Mouse (Mus musculus): ENCODE data around the gene Kansl3. TPM values are rescaled to one million over a fixed set of nuclear protein-coding genes. Genes with fewer than 3 reads are reported as not detected.

Gene Kansl3
- polyA plus RNA-seq, 1 experiment from 2014 or later: 34.2 TPM

- Histone ChIP-seq H3K27ac (no peak overlapping the region), H3K27me3 (peaks cover 28% of the 10 kb centered on the region), H3K9me3 (replicated peaks) (no peaks in the 10 kb centered on the region), H3K4me3 (no peak overlapping the region), H3K4me2 (no peak overlapping the region), H3K4me1 (peaks cover 5% of the 10 kb centered on the region; the same call in 1 of the 2 replicates), H3K36me3 (ENCODE audit: poor library complexity, severe bottlenecking) (no peaks in the 10 kb centered on the region), H3K9ac (no peak overlapping the region)
- 92% methylated on average over 6 of the region's 6 CpGs for WGBS
- ATAC-seq: no peak
Measured at GRCm38 (mm10) chr1:36300486-36300885, 68.5 kb downstream of the Kansl3 start.

- H3K4me2 ChIP-seq: no peak overlapping the region
- no peak overlapping the region for H3K27ac ChIP-seq
- H3K36me3 ChIP-seq (ENCODE audit: poor library complexity, severe bottlenecking): no peaks in the 10 kb centered on the region
- H3K27me3 ChIP-seq: peaks cover 28% of the 10 kb centered on the region
- ATAC-seq: no peak
- H3K9ac ChIP-seq: peak overlapping the region; percentile 30; the same call in 1 of the 2 replicates
- no peaks in the 10 kb centered on the region for H3K9me3 ChIP-seq (replicated peaks)
- peaks cover 5% of the 10 kb centered on the region; the same call in 1 of the 2 replicates for H3K4me1 ChIP-seq
- WGBS: 76% methylated on average over 2 of the region's 2 CpGs
- no peak overlapping the region for H3K4me3 ChIP-seq
Measured at GRCm38 (mm10) chr1:36299676-36300075, 69.3 kb downstream of the Kansl3 start.

DNA sequence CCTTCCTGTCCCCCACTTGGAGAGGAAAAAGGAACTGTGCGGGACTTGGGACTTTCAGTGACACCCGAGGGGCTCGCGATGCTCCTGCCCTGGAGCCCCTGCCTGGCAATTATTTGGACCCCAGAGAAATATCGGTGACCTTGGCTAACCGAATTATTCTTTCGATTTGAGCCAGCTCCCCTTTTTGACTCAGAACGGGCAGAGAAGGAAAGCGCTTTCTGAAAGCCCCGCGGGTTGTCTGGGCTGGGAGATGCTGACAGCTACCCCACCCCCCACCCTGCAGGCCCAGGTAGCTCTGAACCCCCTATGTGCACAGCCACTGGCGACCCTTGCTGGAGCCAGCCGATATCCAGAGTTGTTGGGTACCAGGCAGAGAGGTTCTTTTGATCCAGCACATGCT is 69.9 kb downstream of the Kansl3 start:
- Histone ChIP-seq H3K4me3 (no peak overlapping the region), H3K9ac (no peak overlapping the region), H3K27me3 (peaks cover 25% of the 10 kb centered on the region), H3K4me1 (peaks cover 5% of the 10 kb centered on the region; the same call in 1 of the 2 replicates), H3K27ac (no peak overlapping the region), H3K36me3 (ENCODE audit: poor library complexity, severe bottlenecking) (no peaks in the 10 kb centered on the region), H3K9me3 (replicated peaks) (no peaks in the 10 kb centered on the region), H3K4me2 (no peak overlapping the region)
- no peak for ATAC-seq
- WGBS: 19% methylated on average over 13 of the region's 13 CpGs

DNA sequence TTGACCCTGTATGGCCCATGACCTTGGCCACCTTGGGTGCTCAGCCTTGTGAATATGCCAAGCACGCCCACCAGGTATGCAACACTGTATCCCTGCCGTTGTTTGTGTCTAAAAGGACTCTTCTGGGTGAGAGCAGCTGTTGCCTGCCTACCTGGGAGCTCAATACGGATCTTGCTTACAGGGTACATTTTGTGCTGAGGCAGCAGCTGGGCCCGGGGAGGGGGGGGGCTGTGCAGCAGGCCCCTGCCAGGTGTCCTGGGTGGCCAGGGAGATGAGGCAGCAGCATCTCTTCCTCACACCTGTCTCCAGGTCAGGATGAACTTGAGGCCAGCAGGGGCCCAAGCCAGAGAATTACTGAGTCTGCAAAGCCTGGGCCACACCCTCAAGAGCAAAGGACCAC is 70.9 kb downstream of the Kansl3 start:
- H3K9ac ChIP-seq: no peak overlapping the region
- ATAC-seq: no peak
- H3K27ac ChIP-seq: no peak overlapping the region
- H3K27me3 ChIP-seq: peaks cover 25% of the 10 kb centered on the region
- H3K9me3 ChIP-seq (replicated peaks): no peaks in the 10 kb centered on the region
- H3K4me1 ChIP-seq: peaks cover 2% of the 10 kb centered on the region; the same call in 1 of the 2 replicates
- WGBS: 80% methylated on average over 4 of the region's 4 CpGs
- no peaks in the 10 kb centered on the region for H3K36me3 ChIP-seq (ENCODE audit: poor library complexity, severe bottlenecking)
- H3K4me3 ChIP-seq: no peak overlapping the region
- H3K4me2 ChIP-seq: no peak overlapping the region

DNA sequence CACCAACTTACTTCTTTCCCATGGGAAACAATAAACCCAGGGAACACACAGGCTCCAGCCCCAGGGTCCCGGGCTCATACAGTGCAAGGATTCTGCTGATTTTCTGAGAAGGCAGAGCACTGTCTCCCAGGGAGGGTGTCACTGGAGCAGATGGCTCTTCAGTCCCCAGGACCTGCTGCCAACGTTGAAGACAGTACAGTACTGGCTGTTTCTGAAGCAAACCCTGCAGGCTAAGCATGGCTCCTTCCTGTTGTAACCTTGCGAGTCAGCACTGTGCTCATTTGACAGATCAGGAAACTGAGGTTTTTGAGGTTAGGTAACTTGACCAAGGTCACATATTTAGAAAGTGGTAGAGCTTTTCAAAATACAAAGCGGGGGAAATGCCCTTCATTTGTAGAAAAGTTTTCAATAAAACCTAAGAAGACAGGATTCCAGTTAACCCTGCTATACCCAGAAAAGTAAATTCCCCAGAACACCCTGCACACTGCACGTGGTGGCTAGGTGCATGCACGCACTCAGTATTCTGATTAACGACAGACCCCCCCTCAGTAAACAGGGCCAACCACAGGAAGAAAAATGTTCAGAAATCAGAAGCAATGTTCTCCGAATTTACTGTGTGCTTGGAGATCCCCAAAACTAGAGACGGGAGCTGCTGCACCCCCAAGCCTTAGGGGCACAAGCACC is 72.4 kb downstream of the Kansl3 start:
- Histone ChIP-seq H3K27ac (no peak overlapping the region), H3K9me3 (replicated peaks) (no peaks in the 10 kb centered on the region), H3K27me3 (peaks cover 17% of the 10 kb centered on the region), H3K4me2 (no peak overlapping the region), H3K4me3 (no peak overlapping the region), H3K36me3 (ENCODE audit: poor library complexity, severe bottlenecking) (no peaks in the 10 kb centered on the region), H3K4me1 (no peaks in the 10 kb centered on the region), H3K9ac (no peak overlapping the region)
- 76% methylated on average over 9 of the region's 9 CpGs for WGBS
- peak; percentile 43; the same call in 1 of the 2 replicates for ATAC-seq

- H3K9ac ChIP-seq: no peak overlapping the region
- WGBS: 82% methylated on average over 3 of the region's 3 CpGs
Measured at GRCm38 (mm10) chr1:36294402-36294801, 74.6 kb downstream of the Kansl3 start.

GRCm38 (mm10) chr1:36293470-36293869 is 75.5 kb downstream of the Kansl3 start:
- ATAC-seq: no peak
- H3K27ac ChIP-seq: no peak overlapping the region
- 90% methylated on average over 8 of the region's 8 CpGs for WGBS

More at GRCm38 (mm10) chr1:36294402-36294801, 74.6 kb downstream of the Kansl3 start:
- Histone ChIP-seq H3K4me1 (no peaks in the 10 kb centered on the region), H3K9me3 (replicated peaks) (no peaks in the 10 kb centered on the region), H3K4me2 (no peak overlapping the region), H3K27me3 (peaks cover 13% of the 10 kb centered on the region; the same call in 1 of the 2 replicates), H3K36me3 (ENCODE audit: poor library complexity, severe bottlenecking) (no peaks in the 10 kb centered on the region), H3K4me3 (no peak overlapping the region), H3K27ac (no peak overlapping the region)
- no peak for ATAC-seq

More at GRCm38 (mm10) chr1:36293470-36293869, 75.5 kb downstream of the Kansl3 start:
- H3K9me3 ChIP-seq (replicated peaks): no peaks in the 10 kb centered on the region
- no peaks in the 10 kb centered on the region for H3K36me3 ChIP-seq (ENCODE audit: poor library complexity, severe bottlenecking)
- no peak overlapping the region for H3K4me3 ChIP-seq
- no peak overlapping the region for H3K4me2 ChIP-seq
- H3K4me1 ChIP-seq: no peaks in the 10 kb centered on the region
- H3K27me3 ChIP-seq: peaks cover 6% of the 10 kb centered on the region; the same call in 1 of the 2 replicates
- H3K9ac ChIP-seq: no peak overlapping the region

Small RNA genes within 50 kb of the gene (microRNA-seq; reads per million reads assigned to microRNA genes)
- not detected for gene Mir6898

Other genes with a start within 250 kb of the Kansl3 start
- gene Uggt1, start 124.5 kb downstream of the Kansl3 start, polyA plus RNA-seq (2015; fragmentation: Nextera tagmentation; extraction: Ambion mirVana): 47.4 and 50.3 TPM in 2 replicates
- 0.32 and 0.43 TPM in 2 replicates for gene Neurl3, start 94.5 kb downstream of the Kansl3 start, polyA plus RNA-seq (2015; fragmentation: Nextera tagmentation; extraction: Ambion mirVana)
- gene Arid5a, start 61.4 kb downstream of the Kansl3 start, polyA plus RNA-seq (2015; fragmentation: Nextera tagmentation; extraction: Ambion mirVana): 1.5 and 2.2 TPM in 2 replicates
- 1.1 and 1.7 TPM in 2 replicates for gene Fer1l5, start 3.1 kb upstream of the Kansl3 start, polyA plus RNA-seq (2015; fragmentation: Nextera tagmentation; extraction: Ambion mirVana)
- 56.4 and 59.5 TPM in 2 replicates for gene Lman2l, start 76.1 kb upstream of the Kansl3 start, polyA plus RNA-seq (2015; fragmentation: Nextera tagmentation; extraction: Ambion mirVana)
- 10.0 and 10.2 TPM in 2 replicates for gene Cnnm4, start 102.4 kb upstream of the Kansl3 start, polyA plus RNA-seq (2015; fragmentation: Nextera tagmentation; extraction: Ambion mirVana)
- 5.3 and 5.7 TPM in 2 replicates for gene Cnnm3, start 142.7 kb upstream of the Kansl3 start, polyA plus RNA-seq (2015; fragmentation: Nextera tagmentation; extraction: Ambion mirVana)
- gene Ankrd23, start 167.7 kb upstream of the Kansl3 start, polyA plus RNA-seq (2015; fragmentation: Nextera tagmentation; extraction: Ambion mirVana): 11.3 and 12.3 TPM in 2 replicates
- gene Gm42417, start 170.2 kb upstream of the Kansl3 start, polyA plus RNA-seq (2015; fragmentation: Nextera tagmentation; extraction: Ambion mirVana): 0.30 and 0.44 TPM in 2 replicates
- gene Ankrd39, start 178.3 kb upstream of the Kansl3 start, polyA plus RNA-seq (2015; fragmentation: Nextera tagmentation; extraction: Ambion mirVana): 16.9 and 18.0 TPM in 2 replicates
- gene Sema4c, start 189.2 kb upstream of the Kansl3 start, polyA plus RNA-seq (2015; fragmentation: Nextera tagmentation; extraction: Ambion mirVana): 27.3 and 30.7 TPM in 2 replicates

Measured in forebrain, embryonic 13.5 days (tissue).